Comparison of ENCODE assay signal across 11 mouse cellular contexts in genomic region chr16:29033357-29033756, GRCm38 (mm10).
A peak's percentile ranks its signal among the peaks of the same experiment; 100 is the strongest.
DNase-seq lines count a peak whose midpoint lies in the region; ATAC-seq and TF ChIP-seq lines count a peak whose summit lies in the region.
"Had no signal": no experiment of that assay in that cellular context is flagged by ENCODE, and none has a peak within 500 bp of the region (broad histone marks: within the 10 kb centered on the region; RNA-seq: fewer than 3 reads in every experiment).

No protein-coding gene starts in this region.

- no peak overlapping the region for H3K4me2 ChIP-seq in liver, postnatal 0 days (ENCODE audit: low read depth, low read length)
- H3K4me2 ChIP-seq in liver, embryonic 11.5 days = no peak overlapping the region
- no peak overlapping the region for H3K4me2 ChIP-seq in neural tube, embryonic 15.5 days
- H3K4me2 ChIP-seq: liver, embryonic 13.5 days had no signal

- no peak for ATAC-seq in liver, postnatal 0 days
- no peak for ATAC-seq in liver, embryonic 11.5 days (replicated peaks; ENCODE audit: low FRiP score)
- no peak for ATAC-seq in neural tube, embryonic 15.5 days (ENCODE audit: low FRiP score)

- no peaks in the 10 kb centered on the region for H3K4me1 ChIP-seq in liver, postnatal 0 days (ENCODE audit: insufficient read depth)
- H3K4me1 ChIP-seq in liver, embryonic 11.5 days (replicated peaks; ENCODE audit: control insufficient read depth, insufficient read depth, low read length) = no peaks in the 10 kb centered on the region
- H3K4me1 ChIP-seq in cerebellum, adult 2 months (ENCODE audit: control insufficient read depth, insufficient read depth, low read length) = no peaks in the 10 kb centered on the region; the same call in 1 of the 2 replicates
- H3K4me1 ChIP-seq in neural tube, embryonic 15.5 days = peaks cover 17% of the 10 kb centered on the region
- H3K4me1 ChIP-seq: liver, embryonic 13.5 days had no signal

- peak; percentile 10 for DNase-seq in heart, adult 8-10 months (ENCODE audit: low spot score)
- DNase-seq in heart, postnatal 25 days (ENCODE audit: low spot score) = no peak
- DNase-seq in liver, postnatal 0 days = no peak
- no peak for DNase-seq in liver, embryonic 11.5 days (ENCODE audit: low spot score)
- peak in 1 of 2 experiments; percentile 15 for DNase-seq in cerebellum, adult 2 months
- peak; percentile 2 to 30 for DNase-seq in heart, postnatal 14 days
- DNase-seq: layer of hippocampus, postnatal 36 days; liver, embryonic 13.5 days had no signal

- H3K9ac ChIP-seq in liver, postnatal 0 days (replicated peaks) = no peak overlapping the region
- no peak overlapping the region for H3K9ac ChIP-seq in liver, embryonic 11.5 days (ENCODE audit: low read depth, low read length)
- no peak overlapping the region for H3K9ac ChIP-seq in neural tube, embryonic 15.5 days (replicated peaks)
- H3K9ac ChIP-seq: forebrain, embryonic 12.5 days; liver, embryonic 13.5 days; midbrain, embryonic 12.5 days had no signal

- intact Hi-C loops in heart, postnatal 25 days (cut with DNase I) = loop anchor here (1.0 to 10.0 kb wide), 2 partner anchors 195 to 531 kb away; no protein-coding TSS in a partner anchor
- intact Hi-C loops in heart, postnatal 14 days (cut with DNase I) = loop anchor here (2.0 to 10.0 kb wide), 3 partner anchors 106 to 521 kb away; partner anchors contain the start of gene Mb21d2

- no peak for TF ChIP-seq EP300 in liver, postnatal 0 days (IDR thresholded peaks at IDR 0.05; ENCODE audit: low read depth)

- H3K36me3 ChIP-seq in liver, postnatal 0 days (replicated peaks; ENCODE audit: insufficient read depth, low read length) = no peaks in the 10 kb centered on the region
- no peaks in the 10 kb centered on the region for H3K36me3 ChIP-seq in liver, embryonic 11.5 days (ENCODE audit: control insufficient read depth, insufficient read depth, low read length)
- no peaks in the 10 kb centered on the region for H3K36me3 ChIP-seq in neural tube, embryonic 15.5 days
- H3K36me3 ChIP-seq: forebrain, embryonic 12.5 days; liver, embryonic 13.5 days; midbrain, embryonic 12.5 days had no signal

- WGBS in liver, postnatal 0 days (ENCODE audit: insufficient replicate concordance) = 53% methylated on average over 5 of the region's 5 CpGs
- 63% methylated on average over 5 of the region's 5 CpGs for WGBS in liver, embryonic 11.5 days
- 59% methylated on average over 5 of the region's 5 CpGs for WGBS in cerebellum, adult 2 months
- WGBS in neural tube, embryonic 15.5 days = 80% methylated on average over 5 of the region's 5 CpGs

- no peak for TF ChIP-seq POLR2A in cerebellum, adult 2 months (IDR thresholded peaks at IDR 0.05; ENCODE audit: borderline replicate concordance, insufficient read depth, low read length)

- H3K4me3 ChIP-seq in liver, postnatal 0 days (ENCODE audit: low read depth, low read length) = no peak overlapping the region
- H3K4me3 ChIP-seq in liver, embryonic 11.5 days (ENCODE audit: low read depth, low read length) = no peak overlapping the region
- no peak overlapping the region for H3K4me3 ChIP-seq in cerebellum, adult 2 months (replicated peaks; ENCODE audit: insufficient read depth, low read depth, low read length)
- no peak overlapping the region for H3K4me3 ChIP-seq in neural tube, embryonic 15.5 days (replicated peaks)
- H3K4me3 ChIP-seq: forebrain, embryonic 12.5 days; liver, embryonic 13.5 days; midbrain, embryonic 12.5 days had no signal

- H3K27me3 ChIP-seq in liver, postnatal 0 days (ENCODE audit: insufficient read depth, low read length) = no peaks in the 10 kb centered on the region
- no peaks in the 10 kb centered on the region for H3K27me3 ChIP-seq in liver, embryonic 11.5 days (replicated peaks; ENCODE audit: control insufficient read depth, insufficient read depth, low read length)
- no peaks in the 10 kb centered on the region for H3K27me3 ChIP-seq in cerebellum, adult 2 months (ENCODE audit: control insufficient read depth, insufficient read depth, low read length)
- H3K27me3 ChIP-seq in neural tube, embryonic 15.5 days (replicated peaks) = no peaks in the 10 kb centered on the region
- H3K27me3 ChIP-seq: forebrain, embryonic 12.5 days; liver, embryonic 13.5 days had no signal

- no peak overlapping the region for H3K27ac ChIP-seq in liver, postnatal 0 days (ENCODE audit: low read depth)
- no peak overlapping the region for H3K27ac ChIP-seq in liver, embryonic 11.5 days (ENCODE audit: low read depth, low read length)
- no peak overlapping the region for H3K27ac ChIP-seq in cerebellum, adult 2 months (ENCODE audit: insufficient read depth, low read length)
- no peak overlapping the region for H3K27ac ChIP-seq in neural tube, embryonic 15.5 days (replicated peaks)
- H3K27ac ChIP-seq: forebrain, embryonic 12.5 days; liver, embryonic 13.5 days had no signal

- peak; percentile 30; the same call in 1 of the 2 replicates for TF ChIP-seq CTCF in liver, postnatal 0 days (IDR thresholded peaks at IDR 0.05; ENCODE audit: low read depth)
- peak; percentile 9; the same call in 1 of the 2 replicates for TF ChIP-seq CTCF in cerebellum, adult 2 months (IDR thresholded peaks at IDR 0.05; ENCODE audit: borderline replicate concordance, insufficient read depth, low read depth, low read length)

- H3K9me3 ChIP-seq in liver, postnatal 0 days (ENCODE audit: low read length) = no peaks in the 10 kb centered on the region
- no peaks in the 10 kb centered on the region for H3K9me3 ChIP-seq in liver, embryonic 11.5 days (ENCODE audit: control insufficient read depth, low read length)
- H3K9me3 ChIP-seq in neural tube, embryonic 15.5 days (replicated peaks) = no peaks in the 10 kb centered on the region
- H3K9me3 ChIP-seq: forebrain, embryonic 12.5 days; liver, embryonic 13.5 days; midbrain, embryonic 12.5 days had no signal

Comparison
In these comparisons a context has a peak if more than half of its experiments do, and no peak if none do; other contexts are left out.
1. DNase-seq: peak in heart, adult 8-10 months (single experiment) and heart, postnatal 14 days (2 of 2); none in heart, postnatal 25 days (single experiment), liver, postnatal 0 days (single experiment) and liver, embryonic 11.5 days (single experiment).